Mouse (Mus musculus): ENCODE measurements around the gene Fam57b. TPM values are rescaled to one million over a fixed set of nuclear protein-coding genes. Genes with fewer than 3 reads are reported as not detected.

Fam57b gene
- total RNA-seq, 2 experiments from 2014 or later, result 50.5 to 55.3 TPM

DNA sequence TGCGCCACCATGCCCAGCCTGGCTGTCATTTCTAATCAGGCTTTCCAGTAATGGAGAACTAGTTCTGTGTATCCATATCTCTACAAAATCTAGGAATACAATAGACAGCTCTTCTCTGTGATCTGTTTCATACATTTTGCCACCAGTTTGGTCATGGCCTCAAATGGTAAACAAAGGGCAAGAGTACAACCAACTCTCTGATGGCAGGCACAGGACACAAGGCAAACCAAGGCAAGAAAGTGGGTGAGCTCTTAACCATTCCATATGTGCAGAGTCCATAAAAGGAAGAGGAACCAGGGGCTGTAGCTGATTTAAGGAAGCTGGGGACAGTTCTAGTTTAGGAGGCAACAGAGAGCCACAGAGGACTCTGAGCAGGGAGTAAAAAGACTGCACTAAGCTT lies 79.8 kb downstream of the Fam57b start:
- DNase-seq, result no peak

Other genes starting within 250 kb of the Fam57b start
- gene Eif3c, start 231.3 kb upstream of the Fam57b start, total RNA-seq (2021), result 100 to 1,000 TPM; 130 to 138 TPM
- gene Apobr, start 212.7 kb upstream of the Fam57b start, total RNA-seq (2021), result under 1 TPM; 0.26 to 0.59 TPM
- gene Cln3, start 211.9 kb upstream of the Fam57b start, total RNA-seq (2021), result 10 to 100 TPM in 1 of 2 experiments, 1 to 10 TPM in 1; 8.8 to 10.6 TPM
- gene Il27, start 202.7 kb upstream of the Fam57b start, total RNA-seq (2021), result not detected
- 10 to 100 TPM; 10.6 to 14.2 TPM for gene Nupr1, start 166.8 kb upstream of the Fam57b start, total RNA-seq (2021)
- 10 to 100 TPM; 24.0 to 25.1 TPM for gene Sgf29, start 148.4 kb upstream of the Fam57b start, total RNA-seq (2021)
- gene Sult1a1, start 121.2 kb upstream of the Fam57b start, total RNA-seq (2021), result 10 to 100 TPM; 12.3 to 22.9 TPM
- 10 to 100 TPM; 33.1 to 37.0 TPM for gene Bola2, start 102.3 kb upstream of the Fam57b start, total RNA-seq (2021)
- 1 to 10 TPM; 2.7 to 3.3 TPM for gene Slx1b, start 101.9 kb upstream of the Fam57b start, total RNA-seq (2021)
- 1 to 10 TPM; 2.1 to 3.3 TPM for gene Coro1a, start 89.9 kb upstream of the Fam57b start, total RNA-seq (2021)
- 10 to 100 TPM; 21.4 to 23.8 TPM for gene Mapk3, start 38.1 kb upstream of the Fam57b start, total RNA-seq (2021)
- gene Gdpd3, start 31.3 kb upstream of the Fam57b start, total RNA-seq (2021), result 1 to 10 TPM in 1 of 2 experiments, under 1 TPM in 1; 0.49 to 1.6 TPM
- gene Ypel3, start 20.7 kb upstream of the Fam57b start, total RNA-seq (2021), result 10 to 100 TPM; 63.8 to 69.0 TPM
- gene Tbx6, start 16.2 kb upstream of the Fam57b start, total RNA-seq (2021), result under 1 TPM; 0.20 to 0.62 TPM
- gene Ppp4c, start 5.2 kb upstream of the Fam57b start, total RNA-seq (2021), result 10 to 100 TPM; 21.7 to 26.8 TPM
- gene 4930451I11Rik, start 34.0 kb downstream of the Fam57b start, total RNA-seq (2021), result not detected
- gene Doc2a, start 49.7 kb downstream of the Fam57b start, total RNA-seq (2021), result not detected
- gene Hirip3, start 64.3 kb downstream of the Fam57b start, total RNA-seq (2021), result 1 to 10 TPM; 4.2 to 5.0 TPM
- gene Ino80e, start 64.7 kb downstream of the Fam57b start, total RNA-seq (2021), result 10 to 100 TPM; 11.2 to 11.8 TPM
- 10 to 100 TPM; 20.3 to 26.4 TPM for gene Taok2, start 87.0 kb downstream of the Fam57b start, total RNA-seq (2021)
- 1 to 10 TPM; 8.2 to 9.1 TPM for gene Tmem219, start 125.2 kb downstream of the Fam57b start, total RNA-seq (2021)
- gene Kctd13, start 131.2 kb downstream of the Fam57b start, total RNA-seq (2021), result 1 to 10 TPM; 1.8 to 2.2 TPM
- not detected for gene Asphd1, start 151.9 kb downstream of the Fam57b start, total RNA-seq (2021)
- 1 to 10 TPM; 1.6 to 1.7 TPM for gene Sez6l2, start 152.9 kb downstream of the Fam57b start, total RNA-seq (2021)
- 10 to 100 TPM; 30.5 to 31.2 TPM for gene Cdipt, start 178.2 kb downstream of the Fam57b start, total RNA-seq (2021)
- not detected for gene Cdiptos, start 178.4 kb downstream of the Fam57b start, total RNA-seq (2021)
- 10 to 100 TPM; 20.4 to 23.3 TPM for gene Mvp, start 217.0 kb downstream of the Fam57b start, total RNA-seq (2021)
- gene Pagr1b, start 218.8 kb downstream of the Fam57b start, total RNA-seq (2021), result not detected
- 1 to 10 TPM; 2.4 to 8.7 TPM for gene Pagr1a, start 219.7 kb downstream of the Fam57b start, total RNA-seq (2021)
- 10 to 100 TPM; 15.9 to 17.5 TPM for gene Gm42742, start 223.4 kb downstream of the Fam57b start, total RNA-seq (2021)
- under 1 TPM; 0.77 to 0.86 TPM for gene Prrt2, start 223.5 kb downstream of the Fam57b start, total RNA-seq (2021)
- gene Maz, start 229.4 kb downstream of the Fam57b start, total RNA-seq (2021), result 10 to 100 TPM; 64.0 to 66.1 TPM
- gene Kif22, start 244.8 kb downstream of the Fam57b start, total RNA-seq (2021), result 1 to 10 TPM; 1.8 to 2.3 TPM

Data from gastrocnemius, postnatal 25 days (tissue).